Mouse (Mus musculus): ENCODE measurements around the gene Mios. TPM values are rescaled to one million over a fixed set of nuclear protein-coding genes. Genes with fewer than 3 reads are reported as not detected.
A peak's percentile ranks its signal among the peaks of the same experiment; 100 is the strongest.

The Mios gene
- 10 to 100 TPM; 11.5 to 12.6 TPM for polyA plus RNA-seq (2017; shearing (Covaris generic))

GRCm38 (mm10) chr6:8209047-8209865, at the start of gene Mios:
TSS of gene Mios (plus strand) at chr6:8209222.
- peak; percentile 95 for ATAC-seq

- no peak for ATAC-seq
These were observed 49.0 kb upstream of the Mios start for GRCm38 (mm10) chr6:8160001-8160400.

- no peak for ATAC-seq
These were observed 44.3 kb upstream of the Mios start for GRCm38 (mm10) chr6:8164741-8165140.

GRCm38 (mm10) chr6:8172101-8172500, 36.9 kb upstream of the Mios start:
- no peak for ATAC-seq

- no peak for ATAC-seq
These were observed 35.0 kb upstream of the Mios start for GRCm38 (mm10) chr6:8174062-8174461.

- no peak for ATAC-seq
These were observed 33.7 kb upstream of the Mios start for GRCm38 (mm10) chr6:8175346-8175745.

- no peak for ATAC-seq
These were observed 32.9 kb upstream of the Mios start for GRCm38 (mm10) chr6:8176116-8176515.

- no peak for ATAC-seq
These were observed 30.6 kb upstream of the Mios start for GRCm38 (mm10) chr6:8178397-8178941.

- no peak for ATAC-seq
These were observed 20.3 kb upstream of the Mios start for GRCm38 (mm10) chr6:8188599-8189233.

GRCm38 (mm10) chr6:8189917-8190316, 19.1 kb upstream of the Mios start:
- no peak for ATAC-seq

GRCm38 (mm10) chr6:8192517-8192916, 16.5 kb upstream of the Mios start, which contains the start of gene Col28a1:
TSS of gene Col28a1 (minus strand) at chr6:8192617.
- ATAC-seq: no peak

- peak; percentile 22 for ATAC-seq
These were observed 804 bp downstream of the Mios start for GRCm38 (mm10) chr6:8209866-8210186.

- no peak for ATAC-seq
These were observed 1.6 kb downstream of the Mios start for GRCm38 (mm10) chr6:8210661-8211060.

- ATAC-seq: no peak
These were observed 18.0 kb downstream of the Mios start for GRCm38 (mm10) chr6:8227035-8227434.

GRCm38 (mm10) chr6:8228596-8228995, 19.6 kb downstream of the Mios start:
- ATAC-seq: no peak

- ATAC-seq: no peak
These were observed 49.3 kb downstream of the Mios start for GRCm38 (mm10) chr6:8258316-8258715.

GRCm38 (mm10) chr6:8259004-8259666, 50.1 kb downstream of the Mios start, which contains the start of the genes Rpa3, Umad1 and Gm45062:
TSS of gene Rpa3 (minus strand) at chr6:8259173.
TSS of gene Umad1 (plus strand) at chr6:8259288.
TSS of gene Gm45062 (plus strand) at chr6:8259450.
- peak; percentile 97 for ATAC-seq

- ATAC-seq: peak; percentile 43
These were observed 50.6 kb downstream of the Mios start for GRCm38 (mm10) chr6:8259667-8260044.

GRCm38 (mm10) chr6:8271047-8271446, 62.0 kb downstream of the Mios start:
- no peak for ATAC-seq

- ATAC-seq: peak; percentile 77
These were observed 65.5 kb downstream of the Mios start for GRCm38 (mm10) chr6:8274387-8275054.

GRCm38 (mm10) chr6:8275098-8275497, 66.1 kb downstream of the Mios start:
- peak; percentile 86 for ATAC-seq

GRCm38 (mm10) chr6:8276431-8276830, 67.4 kb downstream of the Mios start:
- no peak for ATAC-seq

All from CD4-positive, CD25-positive, alpha-beta regulatory T cell, adult 4 months (primary cell).